Comparison of ENCODE assay signal across 11 mouse cellular contexts in the genomic region with DNA sequence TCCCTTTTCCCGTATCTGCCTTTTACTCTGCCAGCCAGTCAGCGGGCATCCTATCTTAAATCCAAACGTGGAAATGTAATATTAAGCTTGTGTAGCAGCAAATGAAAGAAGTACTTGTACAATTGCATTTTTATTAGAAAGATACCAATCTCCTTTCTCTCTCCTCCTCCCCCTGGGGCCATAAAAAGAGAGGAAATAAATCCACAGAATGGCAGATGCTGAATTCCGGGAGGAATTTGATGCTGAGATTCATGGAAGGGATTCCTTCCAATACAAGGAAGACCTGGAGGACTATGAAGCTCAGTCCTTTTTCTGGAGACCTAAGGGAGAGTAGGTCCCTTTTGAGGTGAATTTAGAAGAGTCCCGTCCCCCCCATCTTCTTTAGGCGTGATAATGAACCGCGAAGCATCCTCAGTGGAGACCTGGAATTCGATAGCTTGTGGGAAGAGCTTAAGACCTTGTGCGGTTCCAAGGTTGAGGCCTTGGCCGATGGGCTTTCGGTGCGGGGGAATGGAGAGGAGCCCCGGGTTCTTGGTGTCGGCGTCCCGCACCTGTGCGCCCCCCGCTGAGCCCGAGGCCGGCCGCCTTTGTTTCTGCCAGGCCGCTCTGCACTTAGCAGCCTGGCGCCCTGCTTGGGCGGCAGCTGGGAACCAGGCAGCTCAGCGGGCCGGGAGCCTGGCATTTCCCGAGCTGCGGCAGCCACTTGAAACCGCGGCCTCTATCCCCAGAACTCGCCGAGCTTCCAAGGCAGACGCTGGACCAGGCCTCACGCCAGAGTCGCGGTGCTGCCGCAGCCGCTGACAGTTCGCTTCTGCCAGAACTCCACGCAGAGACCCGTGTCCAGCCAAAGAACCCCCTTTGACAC. TPM values are rescaled to one million over a fixed set of nuclear protein-coding genes. Genes with fewer than 3 reads are reported as not detected.
DNase-seq lines count a peak whose midpoint lies in the region; ATAC-seq and TF ChIP-seq lines count a peak whose summit lies in the region.
"Had no signal": no experiment of that assay in that cellular context is flagged by ENCODE, and none has a peak within 500 bp of the region (broad histone marks: within the 10 kb centered on the region; RNA-seq: fewer than 3 reads in every experiment).

No protein-coding gene starts in this region.

- peaks cover 85% of the 10 kb centered on the region for H3K27me3 ChIP-seq in heart, embryonic 16.5 days (ENCODE audit: control insufficient read depth, insufficient read depth, low read length)
- peaks cover 43% of the 10 kb centered on the region for H3K27me3 ChIP-seq in hindbrain, embryonic 11.5 days (ENCODE audit: control insufficient read depth, insufficient read depth, low read length)
- peaks cover 95% of the 10 kb centered on the region for H3K27me3 ChIP-seq in liver, postnatal 0 days (ENCODE audit: insufficient read depth, low read length)

- WGBS in heart, embryonic 16.5 days: 8% methylated on average over 42 of the region's 42 CpGs
- WGBS in hindbrain, embryonic 11.5 days: 1% methylated on average over 42 of the region's 42 CpGs
- 41% methylated on average over 42 of the region's 42 CpGs for whole genome bisulfite sequencing in liver, postnatal 0 days (ENCODE audit: insufficient replicate concordance)

- H3K4me2 ChIP-seq in heart, embryonic 16.5 days (ENCODE audit: low read depth, low read length): peak overlapping the region; percentile 51
- peak overlapping the region; percentile 88 for H3K4me2 ChIP-seq in hindbrain, embryonic 11.5 days (replicated peaks; ENCODE audit: low read depth, low read length)
- H3K4me2 ChIP-seq in liver, postnatal 0 days (ENCODE audit: low read depth, low read length): peak overlapping the region; percentile 13
- H3K4me2 ChIP-seq: forebrain, embryonic 15.5 days; midbrain, embryonic 12.5 days had no signal

- peak overlapping the region; percentile 23 for H3K4me3 ChIP-seq in heart, embryonic 16.5 days (ENCODE audit: low read length)
- peak overlapping the region; percentile 76 for H3K4me3 ChIP-seq in hindbrain, embryonic 11.5 days (ENCODE audit: low read depth, low read length)
- no peak overlapping the region for H3K4me3 ChIP-seq in liver, postnatal 0 days (ENCODE audit: low read depth, low read length)
- H3K4me3 ChIP-seq: forebrain, embryonic 15.5 days; midbrain, embryonic 12.5 days had no signal

- TF ChIP-seq EP300 in liver, postnatal 0 days (IDR thresholded peaks at IDR 0.05; ENCODE audit: low read depth): no peak

- no peaks in the 10 kb centered on the region for H3K36me3 ChIP-seq in heart, embryonic 16.5 days (ENCODE audit: control insufficient read depth, insufficient read depth)
- no peaks in the 10 kb centered on the region for H3K36me3 ChIP-seq in hindbrain, embryonic 11.5 days (ENCODE audit: control insufficient read depth, insufficient read depth, low read length)
- no peaks in the 10 kb centered on the region for H3K36me3 ChIP-seq in liver, postnatal 0 days (replicated peaks; ENCODE audit: insufficient read depth, low read length)
- H3K36me3 ChIP-seq: forebrain, embryonic 15.5 days; midbrain, embryonic 12.5 days had no signal

- peak overlapping the region; percentile 37 for H3K27ac ChIP-seq in heart, embryonic 16.5 days (ENCODE audit: low read length)
- peak overlapping the region; percentile 100 for H3K27ac ChIP-seq in hindbrain, embryonic 11.5 days (ENCODE audit: low read depth, low read length)
- H3K27ac ChIP-seq in liver, postnatal 0 days (ENCODE audit: low read depth): no peak overlapping the region
- H3K27ac ChIP-seq: forebrain, embryonic 15.5 days; midbrain, embryonic 12.5 days had no signal

- H3K9me3 ChIP-seq in heart, embryonic 16.5 days (replicated peaks; ENCODE audit: control insufficient read depth, low read length): no peaks in the 10 kb centered on the region
- no peaks in the 10 kb centered on the region for H3K9me3 ChIP-seq in hindbrain, embryonic 11.5 days (ENCODE audit: control insufficient read depth, low read length)
- H3K9me3 ChIP-seq in liver, postnatal 0 days (ENCODE audit: low read length): no peaks in the 10 kb centered on the region
- H3K9me3 ChIP-seq: forebrain, embryonic 15.5 days; midbrain, embryonic 12.5 days had no signal

- DNase-seq in heart, adult 8-10 months (ENCODE audit: low spot score): no peak
- peak; percentile 57 for DNase-seq in adrenal gland, postnatal 25 days
- DNase-seq in hindbrain, embryonic 11.5 days (ENCODE audit: low spot score): peak; percentile 76
- DNase-seq in liver, postnatal 0 days: no peak
- DNase-seq in layer of hippocampus, adult 8-10 months (ENCODE audit: low spot score in 2 of 2): no peak
- DNase-seq in thymus, postnatal 10 days (ENCODE audit: low spot score in 2 of 2): no peak
- no peak for DNase-seq in layer of hippocampus, adult 18-20 months (ENCODE audit: low spot score in 2 of 2)
- DNase-seq: thymus, adult 18-20 months had no signal

- peaks cover 2% of the 10 kb centered on the region; the same call in 1 of the 2 replicates for H3K4me1 ChIP-seq in heart, embryonic 16.5 days (ENCODE audit: control insufficient read depth, insufficient read depth, low read length)
- H3K4me1 ChIP-seq in hindbrain, embryonic 11.5 days (replicated peaks; ENCODE audit: control insufficient read depth, insufficient read depth, low read length): peaks cover 8% of the 10 kb centered on the region; the same call in 1 of the 2 replicates
- peaks cover 3% of the 10 kb centered on the region; the same call in 1 of the 2 replicates for H3K4me1 ChIP-seq in liver, postnatal 0 days (ENCODE audit: insufficient read depth)

- H3K9ac ChIP-seq in heart, embryonic 16.5 days (ENCODE audit: low read length): peak overlapping the region; percentile 53
- H3K9ac ChIP-seq in hindbrain, embryonic 11.5 days (ENCODE audit: low read depth, low read length): peak overlapping the region; percentile 98
- no peak overlapping the region for H3K9ac ChIP-seq in liver, postnatal 0 days (replicated peaks)
- H3K9ac ChIP-seq: forebrain, embryonic 15.5 days; midbrain, embryonic 12.5 days had no signal

- no peak for ATAC-seq in heart, embryonic 16.5 days (replicated peaks; ENCODE audit: extremely low read depth, insufficient read depth, low FRiP score)
- no peak for ATAC-seq in hindbrain, embryonic 11.5 days (ENCODE audit: low FRiP score)
- no peak for ATAC-seq in liver, postnatal 0 days
- ATAC-seq: forebrain, embryonic 15.5 days had no signal

- TF ChIP-seq CTCF in liver, postnatal 0 days (IDR thresholded peaks at IDR 0.05; ENCODE audit: low read depth): no peak

RNA-seq across cellular contexts. Expression of a gene that starts 3.8 kb away (rescaled TPM):
- polyA plus RNA-seq in heart, embryonic 16.5 days (2015; fragmentation: Nextera tagmentation; extraction: Ambion mirVana): 1.5 and 2.0 TPM in 2 replicates
- total RNA-seq in heart, adult 8-10 months (2022): under 1 TPM in 3 of 4 experiments, not detected in 1; 0.20 to 0.34 (median 0.22) TPM
- total RNA-seq in adrenal gland, postnatal 25 days (2021): 2.5 and 2.8 TPM in 2 replicates
- 63.7 and 68.1 TPM in 2 replicates for polyA plus RNA-seq in hindbrain, embryonic 11.5 days (2014; fragmentation: Nextera tagmentation; extraction: Ambion mirVana)
- polyA plus RNA-seq in liver, postnatal 0 days (2015; fragmentation: Nextera tagmentation; extraction: Ambion mirVana): 0.39 and 0.63 TPM in 2 replicates
- total RNA-seq in layer of hippocampus, adult 8-10 months (2022): not detected
- not detected for total RNA-seq in layer of hippocampus, adult 18-20 months (2021)
- polyA plus RNA-seq: forebrain, embryonic 15.5 days had no signal

RNA-seq across cellular contexts. Expression of a gene that starts 8.9 kb away (rescaled TPM):
- 0.13 and 0.32 TPM in 2 replicates for polyA plus RNA-seq in heart, embryonic 16.5 days (2015; fragmentation: Nextera tagmentation; extraction: Ambion mirVana)
- under 1 TPM in 1 of 4 experiments, not detected in 3; 0.06 TPM for total RNA-seq in heart, adult 8-10 months (2022)
- 0.29 and 0.55 TPM in 2 replicates for total RNA-seq in adrenal gland, postnatal 25 days (2021)
- 4.9 and 5.4 TPM in 2 replicates for polyA plus RNA-seq in hindbrain, embryonic 11.5 days (2014; fragmentation: Nextera tagmentation; extraction: Ambion mirVana)
- not detected in 2 replicates for polyA plus RNA-seq in liver, postnatal 0 days (2015; fragmentation: Nextera tagmentation; extraction: Ambion mirVana)
- not detected for total RNA-seq in layer of hippocampus, adult 8-10 months (2022)
- total RNA-seq in layer of hippocampus, adult 18-20 months (2021): not detected
- polyA plus RNA-seq: forebrain, embryonic 15.5 days; midbrain, embryonic 12.5 days had no signal

RNA-seq across cellular contexts. Expression of a gene that starts 10.3 kb away (rescaled TPM):
- polyA plus RNA-seq in heart, embryonic 16.5 days (2015; fragmentation: Nextera tagmentation; extraction: Ambion mirVana): 0.44 and 0.68 TPM in 2 replicates
- total RNA-seq in heart, adult 8-10 months (2022): under 1 TPM in 2 of 4 experiments, not detected in 2; 0.16 to 0.19 TPM
- 0.76 TPM in 1 of 2 replicates, not detected in the other for total RNA-seq in adrenal gland, postnatal 25 days (2021)
- 4.0 and 4.1 TPM in 2 replicates for polyA plus RNA-seq in hindbrain, embryonic 11.5 days (2014; fragmentation: Nextera tagmentation; extraction: Ambion mirVana)
- 0.11 and 0.16 TPM in 2 replicates for polyA plus RNA-seq in liver, postnatal 0 days (2015; fragmentation: Nextera tagmentation; extraction: Ambion mirVana)
- total RNA-seq in layer of hippocampus, adult 8-10 months (2022): not detected
- total RNA-seq in layer of hippocampus, adult 18-20 months (2021): not detected
- polyA plus RNA-seq: forebrain, embryonic 15.5 days had no signal

RNA-seq across cellular contexts. Expression of a gene that starts 23.1 kb away (rescaled TPM):
- 0.54 TPM in 1 of 2 replicates, not detected in the other for polyA plus RNA-seq in heart, embryonic 16.5 days (2015; fragmentation: Nextera tagmentation; extraction: Ambion mirVana)
- total RNA-seq in heart, adult 8-10 months (2022): under 1 TPM; 0.31 to 0.49 (median 0.38) TPM
- total RNA-seq in adrenal gland, postnatal 25 days (2021): 3.7 and 3.8 TPM in 2 replicates
- 11.9 and 12.8 TPM in 2 replicates for polyA plus RNA-seq in hindbrain, embryonic 11.5 days (2014; fragmentation: Nextera tagmentation; extraction: Ambion mirVana)
- polyA plus RNA-seq in liver, postnatal 0 days (2015; fragmentation: Nextera tagmentation; extraction: Ambion mirVana): 0.13 and 0.30 TPM in 2 replicates
- total RNA-seq in layer of hippocampus, adult 8-10 months (2022): not detected
- not detected for total RNA-seq in layer of hippocampus, adult 18-20 months (2021)
- polyA plus RNA-seq: forebrain, embryonic 15.5 days; midbrain, embryonic 12.5 days had no signal

RNA-seq across cellular contexts. Expression of a gene that starts 36.0 kb away (rescaled TPM):
- polyA plus RNA-seq in heart, embryonic 16.5 days (2015; fragmentation: Nextera tagmentation; extraction: Ambion mirVana): 1.3 and 3.3 TPM in 2 replicates
- total RNA-seq in heart, adult 8-10 months (2022): under 1 TPM; 0.41 to 0.69 (median 0.57) TPM
- 12.8 and 15.0 TPM in 2 replicates for total RNA-seq in adrenal gland, postnatal 25 days (2021)
- polyA plus RNA-seq in hindbrain, embryonic 11.5 days (2014; fragmentation: Nextera tagmentation; extraction: Ambion mirVana): 23.8 and 39.3 TPM in 2 replicates
- polyA plus RNA-seq in liver, postnatal 0 days (2015; fragmentation: Nextera tagmentation; extraction: Ambion mirVana): 0.58 and 0.73 TPM in 2 replicates
- not detected for total RNA-seq in layer of hippocampus, adult 8-10 months (2022)
- total RNA-seq in layer of hippocampus, adult 18-20 months (2021): not detected
- polyA plus RNA-seq: forebrain, embryonic 15.5 days; midbrain, embryonic 12.5 days had no signal

Comparison
In these comparisons a context has a peak if more than half of its experiments do, and no peak if none do; other contexts are left out.
1. H3K4me2 ChIP-seq: peak in every context shown above with its lines; median percentile 88 in hindbrain, embryonic 11.5 days; 51 in heart, embryonic 16.5 days; 13 in liver, postnatal 0 days.
2. DNase-seq: peak in adrenal gland, postnatal 25 days (single experiment) and hindbrain, embryonic 11.5 days (single experiment); none in heart, adult 8-10 months (single experiment), liver, postnatal 0 days (single experiment), layer of hippocampus, adult 8-10 months (0 of 2), thymus, postnatal 10 days (0 of 2) and layer of hippocampus, adult 18-20 months (0 of 2).